Mouse (Mus musculus): ENCODE data around the gene Stat5b. TPM values are rescaled to one million over a fixed set of nuclear protein-coding genes. Genes with fewer than 3 reads are reported as not detected.
A peak's percentile ranks its signal among the peaks of the same experiment; 100 is the strongest.

Gene Stat5b
- total and polyA plus RNA-seq, 2 experiments from 2014 or later: 23.3 to 48.2 TPM

GRCm38 (mm10) chr11:100852088-100852487 is 1.6 kb upstream of the Stat5b start:
- H3K4me1 ChIP-seq (ENCODE audit: control insufficient read depth, insufficient read depth): peaks cover 12% of the 10 kb centered on the region; the same call in 1 of the 2 replicates
- H3K4me3 ChIP-seq (ENCODE audit: low read depth, low read length): no peak overlapping the region
- H3K27me3 ChIP-seq (ENCODE audit: control insufficient read depth, insufficient read depth, low read length): peaks cover 3% of the 10 kb centered on the region; the same call in 1 of the 2 replicates
- DNase-seq (ENCODE audit: low spot score): no peak
- H3K27ac ChIP-seq (ENCODE audit: low read depth): no peak overlapping the region
- no peaks in the 10 kb centered on the region for H3K9me3 ChIP-seq (replicated peaks; ENCODE audit: control insufficient read depth, low read length)
- no peak overlapping the region for H3K9ac ChIP-seq (replicated peaks; ENCODE audit: low read depth, low read length)
- no peak for ATAC-seq (ENCODE audit: insufficient read depth, low read depth)
- no peaks in the 10 kb centered on the region for H3K36me3 ChIP-seq (replicated peaks; ENCODE audit: control insufficient read depth, insufficient read depth, low read length)
- no peak for TF ChIP-seq EP300 (IDR thresholded peaks at IDR 0.05; ENCODE audit: low read depth)
- TF ChIP-seq CTCF (IDR thresholded peaks at IDR 0.05; ENCODE audit: low read depth): no peak
- WGBS: 61% methylated on average over 2 of the region's 2 CpGs
- H3K4me2 ChIP-seq (ENCODE audit: low read depth, low read length): no peak overlapping the region

- TF ChIP-seq EP300 (IDR thresholded peaks at IDR 0.05; ENCODE audit: low read depth) (no peak), CTCF (IDR thresholded peaks at IDR 0.05; ENCODE audit: low read depth) (no peak)
- 4% methylated on average over 33 of the region's 33 CpGs for WGBS
- DNase-seq (ENCODE audit: low spot score) (peak; percentile 28), ATAC-seq (ENCODE audit: insufficient read depth, low read depth) (peak; percentile 42)
- Histone ChIP-seq H3K9me3 (replicated peaks; ENCODE audit: control insufficient read depth, low read length) (no peaks in the 10 kb centered on the region), H3K4me1 (ENCODE audit: control insufficient read depth, insufficient read depth) (peaks cover 12% of the 10 kb centered on the region; the same call in 1 of the 2 replicates), H3K27ac (ENCODE audit: low read depth) (peak overlapping the region; percentile 96), H3K27me3 (ENCODE audit: control insufficient read depth, insufficient read depth, low read length) (no peaks in the 10 kb centered on the region), H3K9ac (replicated peaks; ENCODE audit: low read depth, low read length) (peak overlapping the region; percentile 99), H3K36me3 (replicated peaks; ENCODE audit: control insufficient read depth, insufficient read depth, low read length) (no peaks in the 10 kb centered on the region), H3K4me3 (ENCODE audit: low read depth, low read length) (peak overlapping the region; percentile 100), H3K4me2 (ENCODE audit: low read depth, low read length) (peak overlapping the region; percentile 92)
Observed at GRCm38 (mm10) chr11:100850778-100851528, 429 bp upstream of the Stat5b start.

- ATAC-seq (ENCODE audit: insufficient read depth, low read depth): no peak
- H3K4me3 ChIP-seq (ENCODE audit: low read depth, low read length): peak overlapping the region; percentile 100
- H3K9me3 ChIP-seq (replicated peaks; ENCODE audit: control insufficient read depth, low read length): no peaks in the 10 kb centered on the region
- H3K27me3 ChIP-seq (ENCODE audit: control insufficient read depth, insufficient read depth, low read length): no peaks in the 10 kb centered on the region
- no peak for DNase-seq (ENCODE audit: low spot score)
- H3K4me2 ChIP-seq (ENCODE audit: low read depth, low read length): peak overlapping the region; percentile 92
- peak overlapping the region; percentile 99 for H3K9ac ChIP-seq (replicated peaks; ENCODE audit: low read depth, low read length)
- H3K27ac ChIP-seq (ENCODE audit: low read depth): peak overlapping the region; percentile 96
- peaks cover 12% of the 10 kb centered on the region; the same call in 1 of the 2 replicates for H3K4me1 ChIP-seq (ENCODE audit: control insufficient read depth, insufficient read depth)
- H3K36me3 ChIP-seq (replicated peaks; ENCODE audit: control insufficient read depth, insufficient read depth, low read length): no peaks in the 10 kb centered on the region
- no peak for TF ChIP-seq EP300 (IDR thresholded peaks at IDR 0.05; ENCODE audit: low read depth)
- TF ChIP-seq CTCF (IDR thresholded peaks at IDR 0.05; ENCODE audit: low read depth): no peak
- 2% methylated on average over 13 of the region's 13 CpGs for WGBS
Observed at GRCm38 (mm10) chr11:100849456-100850037, 977 bp downstream of the Stat5b start.

- DNase-seq (ENCODE audit: low spot score) (no peak), ATAC-seq (ENCODE audit: insufficient read depth, low read depth) (no peak)
- H3K4me1 ChIP-seq (ENCODE audit: control insufficient read depth, insufficient read depth): peaks cover 16% of the 10 kb centered on the region; the same call in 1 of the 2 replicates
- no peaks in the 10 kb centered on the region for H3K27me3 ChIP-seq (ENCODE audit: control insufficient read depth, insufficient read depth, low read length)
- 33% methylated on average over 6 of the region's 6 CpGs for WGBS
- TF ChIP-seq EP300 (IDR thresholded peaks at IDR 0.05; ENCODE audit: low read depth) (no peak), CTCF (IDR thresholded peaks at IDR 0.05; ENCODE audit: low read depth) (no peak)
- peak overlapping the region; percentile 96; the same call in 1 of the 2 replicates for H3K27ac ChIP-seq (ENCODE audit: low read depth)
- peak overlapping the region; percentile 100 for H3K4me3 ChIP-seq (ENCODE audit: low read depth, low read length)
- no peaks in the 10 kb centered on the region for H3K36me3 ChIP-seq (replicated peaks; ENCODE audit: control insufficient read depth, insufficient read depth, low read length)
- no peaks in the 10 kb centered on the region for H3K9me3 ChIP-seq (replicated peaks; ENCODE audit: control insufficient read depth, low read length)
- H3K9ac ChIP-seq (replicated peaks; ENCODE audit: low read depth, low read length): peak overlapping the region; percentile 99; the same call in 1 of the 2 replicates
- peak overlapping the region; percentile 92 for H3K4me2 ChIP-seq (ENCODE audit: low read depth, low read length)
Observed at GRCm38 (mm10) chr11:100848789-100849379, 1.6 kb downstream of the Stat5b start.

- WGBS: 42% methylated on average over 4 of the region's 4 CpGs
- ATAC-seq (ENCODE audit: insufficient read depth, low read depth): no peak
Observed at GRCm38 (mm10) chr11:100848080-100848479, 2.4 kb downstream of the Stat5b start.

More at GRCm38 (mm10) chr11:100848080-100848479, 2.4 kb downstream of the Stat5b start:
- Histone ChIP-seq H3K9ac (replicated peaks; ENCODE audit: low read depth, low read length) (no peak overlapping the region), H3K27me3 (ENCODE audit: control insufficient read depth, insufficient read depth, low read length) (no peaks in the 10 kb centered on the region), H3K36me3 (replicated peaks; ENCODE audit: control insufficient read depth, insufficient read depth, low read length) (no peaks in the 10 kb centered on the region), H3K27ac (ENCODE audit: low read depth) (no peak overlapping the region), H3K4me1 (ENCODE audit: control insufficient read depth, insufficient read depth) (peaks cover 16% of the 10 kb centered on the region; the same call in 1 of the 2 replicates), H3K9me3 (replicated peaks; ENCODE audit: control insufficient read depth, low read length) (no peaks in the 10 kb centered on the region), H3K4me3 (ENCODE audit: low read depth, low read length) (no peak overlapping the region), H3K4me2 (ENCODE audit: low read depth, low read length) (peak overlapping the region; percentile 92; the same call in 1 of the 2 replicates)
- no peak for DNase-seq (ENCODE audit: low spot score)
- no peak for TF ChIP-seq EP300 (IDR thresholded peaks at IDR 0.05; ENCODE audit: low read depth)
- no peak for TF ChIP-seq CTCF (IDR thresholded peaks at IDR 0.05; ENCODE audit: low read depth)
